Mouse (Mus musculus): ENCODE measurements around the gene Kcnj13. TPM values are rescaled to one million over a fixed set of nuclear protein-coding genes. Genes with fewer than 3 reads are reported as not detected.
A peak's percentile ranks its signal among the peaks of the same experiment; 100 is the strongest.

The Kcnj13 gene
- total RNA-seq (2014; rRNA removed) = not detected in 2 replicates
- not detected in 2 replicates for polyA plus RNA-seq (2012; rRNA removed)

DNA sequence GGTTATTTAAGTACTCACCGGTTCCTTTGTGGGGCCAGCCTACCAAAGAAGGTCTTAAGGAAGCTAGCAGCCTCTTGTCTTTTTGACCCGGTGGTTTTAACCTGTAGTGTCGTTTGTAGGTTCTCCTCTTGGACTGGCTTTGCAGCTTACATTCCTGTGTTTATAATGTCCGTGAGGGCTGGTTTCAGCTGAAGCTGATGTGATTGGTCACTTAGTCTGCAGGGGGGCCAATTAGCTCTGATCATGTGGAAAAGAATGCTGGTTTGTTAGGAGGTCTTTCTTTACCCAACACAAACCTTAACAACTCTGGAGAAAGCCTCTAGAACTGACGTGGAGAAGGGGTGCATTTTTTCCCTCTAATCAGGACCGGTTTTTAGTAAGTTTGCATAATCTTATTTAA lies at the start of gene Kcnj13:
TSS of gene Kcnj13 (minus strand) at position 136 of the 400 bp plus-strand sequence.
- H3K27ac ChIP-seq (replicated peaks; ENCODE audit: insufficient read depth, low read depth, low read length) = no peak within 1 kb of the TSS
- no peaks in the 10 kb centered on the region for H3K27me3 ChIP-seq (ENCODE audit: control insufficient read depth, insufficient read depth, low read length)
- 86% methylated on average over 6 of the region's 6 CpGs for WGBS
- TF ChIP-seq CTCF (IDR thresholded peaks at IDR 0.05; ENCODE audit: low read depth, low read length) = no peak
- no peak for TF ChIP-seq POLR2A (IDR thresholded peaks at IDR 0.05; ENCODE audit: extremely low read depth, insufficient read depth, low read length)
- no peak within 1 kb of the TSS for H3K4me3 ChIP-seq (ENCODE audit: insufficient read depth, low read depth, low read length)
- no peaks in the 10 kb centered on the region for H3K4me1 ChIP-seq (ENCODE audit: control insufficient read depth, insufficient read depth, low read length)
- peaks cover 31% of the 10 kb centered on the region for H3K36me3 ChIP-seq (ENCODE audit: control insufficient read depth, insufficient read depth, low read length)
- no peaks in the 10 kb centered on the region; the same call in 1 of the 2 replicates for H3K79me2 ChIP-seq (ENCODE audit: control insufficient read depth, insufficient read depth, low read length)
- no peak within 1 kb of the TSS for H3K9ac ChIP-seq (ENCODE audit: low read depth, low read length)
- DNase-seq (ENCODE audit: extremely low read depth, low read depth, low spot score) = no peak

DNA sequence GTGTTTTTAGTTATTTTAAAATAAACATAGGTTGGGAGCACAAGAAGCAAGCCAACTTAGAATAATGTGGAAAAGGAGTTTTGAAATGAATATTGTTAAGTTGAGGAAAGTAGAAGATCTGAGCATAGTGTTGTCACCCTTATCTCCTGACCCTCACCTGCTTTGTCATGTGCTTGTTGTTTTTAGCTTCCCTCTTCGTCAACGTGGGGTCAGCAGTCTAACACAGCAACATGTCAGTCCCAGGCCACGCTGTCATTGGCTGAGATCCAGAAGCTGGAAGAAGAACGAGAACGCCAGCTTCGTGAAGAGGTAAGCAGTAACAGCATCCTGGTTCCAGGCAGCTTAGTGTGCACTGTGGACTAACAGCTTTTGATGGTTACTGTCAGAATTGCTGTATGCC lies 42.1 kb upstream of the Kcnj13 start:
- DNase-seq (ENCODE audit: extremely low read depth, low read depth, low spot score) = peak; percentile 27
- peaks cover 73% of the 10 kb centered on the region for H3K36me3 ChIP-seq (ENCODE audit: control insufficient read depth, insufficient read depth, low read length)
- H3K79me2 ChIP-seq (ENCODE audit: control insufficient read depth, insufficient read depth, low read length) = no peaks in the 10 kb centered on the region
- H3K27me3 ChIP-seq (ENCODE audit: control insufficient read depth, insufficient read depth, low read length) = no peaks in the 10 kb centered on the region
- no peak overlapping the region for H3K4me3 ChIP-seq (ENCODE audit: insufficient read depth, low read depth, low read length)
- H3K27ac ChIP-seq (replicated peaks; ENCODE audit: insufficient read depth, low read depth, low read length) = no peak overlapping the region
- 31% methylated on average over 6 of the region's 6 CpGs for WGBS
- TF ChIP-seq CTCF (IDR thresholded peaks at IDR 0.05; ENCODE audit: low read depth, low read length) (no peak), POLR2A (IDR thresholded peaks at IDR 0.05; ENCODE audit: extremely low read depth, insufficient read depth, low read length) (no peak)
- no peaks in the 10 kb centered on the region for H3K4me1 ChIP-seq (ENCODE audit: control insufficient read depth, insufficient read depth, low read length)
- H3K9ac ChIP-seq (ENCODE audit: low read depth, low read length) = no peak overlapping the region

GRCm38 (mm10) chr1:87435125-87435524 lies 40.6 kb upstream of the Kcnj13 start:
- TF ChIP-seq CTCF (IDR thresholded peaks at IDR 0.05; ENCODE audit: low read depth, low read length) (no peak), POLR2A (IDR thresholded peaks at IDR 0.05; ENCODE audit: extremely low read depth, insufficient read depth, low read length) (no peak)
- no peak for DNase-seq (ENCODE audit: extremely low read depth, low read depth, low spot score)
- Histone ChIP-seq H3K4me1 (ENCODE audit: control insufficient read depth, insufficient read depth, low read length) (no peaks in the 10 kb centered on the region), H3K27me3 (ENCODE audit: control insufficient read depth, insufficient read depth, low read length) (no peaks in the 10 kb centered on the region), H3K4me3 (ENCODE audit: insufficient read depth, low read depth, low read length) (no peak overlapping the region), H3K36me3 (ENCODE audit: control insufficient read depth, insufficient read depth, low read length) (peaks cover 71% of the 10 kb centered on the region), H3K27ac (replicated peaks; ENCODE audit: insufficient read depth, low read depth, low read length) (no peak overlapping the region), H3K79me2 (ENCODE audit: control insufficient read depth, insufficient read depth, low read length) (no peaks in the 10 kb centered on the region), H3K9ac (ENCODE audit: low read depth, low read length) (no peak overlapping the region)
- WGBS = 95% methylated on average over 2 of the region's 2 CpGs

GRCm38 (mm10) chr1:87418733-87419132 lies 24.2 kb upstream of the Kcnj13 start:
- peak; percentile 68 for DNase-seq (ENCODE audit: extremely low read depth, low read depth, low spot score)
- Histone ChIP-seq H3K27me3 (ENCODE audit: control insufficient read depth, insufficient read depth, low read length) (no peaks in the 10 kb centered on the region), H3K36me3 (ENCODE audit: control insufficient read depth, insufficient read depth, low read length) (peaks cover 57% of the 10 kb centered on the region), H3K79me2 (ENCODE audit: control insufficient read depth, insufficient read depth, low read length) (no peaks in the 10 kb centered on the region; the same call in 1 of the 2 replicates), H3K9ac (ENCODE audit: low read depth, low read length) (no peak overlapping the region), H3K4me1 (ENCODE audit: control insufficient read depth, insufficient read depth, low read length) (no peaks in the 10 kb centered on the region), H3K27ac (replicated peaks; ENCODE audit: insufficient read depth, low read depth, low read length) (no peak overlapping the region), H3K4me3 (ENCODE audit: insufficient read depth, low read depth, low read length) (no peak overlapping the region)
- no peak for TF ChIP-seq POLR2A (IDR thresholded peaks at IDR 0.05; ENCODE audit: extremely low read depth, insufficient read depth, low read length)
- no peak for TF ChIP-seq CTCF (IDR thresholded peaks at IDR 0.05; ENCODE audit: low read depth, low read length)
- 79% methylated on average over 4 of the region's 4 CpGs for WGBS

- no peaks in the 10 kb centered on the region for H3K27me3 ChIP-seq (ENCODE audit: control insufficient read depth, insufficient read depth, low read length)
- H3K36me3 ChIP-seq (ENCODE audit: control insufficient read depth, insufficient read depth, low read length) = peaks cover 71% of the 10 kb centered on the region
- no peak overlapping the region for H3K4me3 ChIP-seq (ENCODE audit: insufficient read depth, low read depth, low read length)
- TF ChIP-seq POLR2A (IDR thresholded peaks at IDR 0.05; ENCODE audit: extremely low read depth, insufficient read depth, low read length) (no peak), CTCF (IDR thresholded peaks at IDR 0.05; ENCODE audit: low read depth, low read length) (no peak)
- no peaks in the 10 kb centered on the region; the same call in 1 of the 2 replicates for H3K79me2 ChIP-seq (ENCODE audit: control insufficient read depth, insufficient read depth, low read length)
- 83% methylated on average over 4 of the region's 4 CpGs for WGBS
- H3K27ac ChIP-seq (replicated peaks; ENCODE audit: insufficient read depth, low read depth, low read length) = no peak overlapping the region
- DNase-seq (ENCODE audit: extremely low read depth, low read depth, low spot score) = no peak
- no peak overlapping the region for H3K9ac ChIP-seq (ENCODE audit: low read depth, low read length)
- H3K4me1 ChIP-seq (ENCODE audit: control insufficient read depth, insufficient read depth, low read length) = no peaks in the 10 kb centered on the region
Measured at GRCm38 (mm10) chr1:87409380-87409779, 14.9 kb upstream of the Kcnj13 start.

GRCm38 (mm10) chr1:87406012-87406411 lies 11.5 kb upstream of the Kcnj13 start:
- H3K9ac ChIP-seq (ENCODE audit: low read depth, low read length) = no peak overlapping the region
- H3K4me1 ChIP-seq (ENCODE audit: control insufficient read depth, insufficient read depth, low read length) = no peaks in the 10 kb centered on the region
- no peaks in the 10 kb centered on the region for H3K27me3 ChIP-seq (ENCODE audit: control insufficient read depth, insufficient read depth, low read length)
- no peaks in the 10 kb centered on the region; the same call in 1 of the 2 replicates for H3K79me2 ChIP-seq (ENCODE audit: control insufficient read depth, insufficient read depth, low read length)
- H3K4me3 ChIP-seq (ENCODE audit: insufficient read depth, low read depth, low read length) = no peak overlapping the region
- no peak overlapping the region for H3K27ac ChIP-seq (replicated peaks; ENCODE audit: insufficient read depth, low read depth, low read length)
- H3K36me3 ChIP-seq (ENCODE audit: control insufficient read depth, insufficient read depth, low read length) = peaks cover 55% of the 10 kb centered on the region
- TF ChIP-seq CTCF (IDR thresholded peaks at IDR 0.05; ENCODE audit: low read depth, low read length) (no peak), POLR2A (IDR thresholded peaks at IDR 0.05; ENCODE audit: extremely low read depth, insufficient read depth, low read length) (no peak)
- DNase-seq (ENCODE audit: extremely low read depth, low read depth, low spot score) = no peak
